Mouse (Mus musculus) embryonic facial prominence, embryonic 13.5 days (tissue): ENCODE results near the gene Tmem132d. TPM values are rescaled to one million over a fixed set of nuclear protein-coding genes. Genes with fewer than 3 reads are reported as not detected.

Experiments used
- ATAC-seq: fragments of 200-750 bp; cut with Nextera tagmentation; 2 replicates; pipeline ENCODE4 v1.8.0; 2017; ENCODE audit warnings: low read depth; ENCODE audit not compliant: insufficient number of reproducible peaks, insufficient read depth, low FRiP score, low TSS enrichment
- H3K27ac ChIP-seq: fragments of 300-500 bp; sonication (generic); 2 replicates; pipeline ENCODE4 v1.5.1; 2015; ENCODE audit warnings: moderate library complexity, mild to moderate bottlenecking, inconsistent platforms
- H3K27me3 ChIP-seq: fragments of 300-500 bp; sonication (generic); 2 replicates; pipeline ENCODE4 v1.6.1; 2015; ENCODE audit warnings: mild to moderate bottlenecking, inconsistent platforms
- H3K36me3 ChIP-seq: fragments of 300-500 bp; sonication (generic); 2 replicates; pipeline ENCODE4 v1.6.1; 2015; ENCODE audit warnings: mild to moderate bottlenecking, inconsistent platforms
- H3K4me1 ChIP-seq: fragments of 300-500 bp; sonication (generic); 2 replicates; pipeline ENCODE4 v1.6.1; 2015; ENCODE audit warnings: inconsistent platforms
- H3K4me2 ChIP-seq: fragments of 300-500 bp; sonication (generic); 2 replicates; pipeline ENCODE4 v1.6.1; 2015; ENCODE audit warnings: moderate library complexity, mild to moderate bottlenecking, inconsistent platforms
- H3K4me3 ChIP-seq: fragments of 300-500 bp; sonication (generic); 2 replicates; pipeline ENCODE4 v1.5.1; 2015; ENCODE audit warnings: mild to moderate bottlenecking, inconsistent platforms
- H3K9ac ChIP-seq: fragments of 300-500 bp; sonication (generic); 2 replicates; pipeline ENCODE4 v1.6.1; 2015; ENCODE audit warnings: mild to moderate bottlenecking, inconsistent platforms
- H3K9me3 ChIP-seq: fragments of 300-500 bp; sonication (generic); 2 replicates; pipeline ENCODE4 v1.6.1; 2016; ENCODE audit warnings: inconsistent platforms
- WGBS: fragments of 180-500 bp; shearing (Covaris S2); methylation state at CpG from one replicate; pipeline ENCODE4 v1.1.7; 2015; ENCODE audit warnings: mixed read lengths; 5-methylcytosine and 5-hydroxymethylcytosine counted together
- polyA plus RNA-seq: library from polyadenylated mRNA; unstranded; fragments of >200 nt; fragmentation: Nextera tagmentation; extraction: Ambion mirVana; gene quantifications from 2 replicates; pipeline ENCODE4 v1.2.1, GENCODE M21; 2015

Tmem132d gene
- polyA plus RNA-seq, 1 experiment from 2014 or later = 1.8 TPM

- Histone ChIP-seq H3K9ac (no peak overlapping the region), H3K27ac (no peak overlapping the region)
- WGBS = 85% methylated on average over 5 of the region's 5 CpGs
Observed at GRCm38 (mm10) chr5:128211125-128211524, 221.8 kb downstream of the Tmem132d start.

GRCm38 (mm10) chr5:128205716-128206115 lies 227.2 kb downstream of the Tmem132d start:
- 34% methylated on average over 2 of the region's 2 CpGs for WGBS
- Histone ChIP-seq H3K9ac (no peak overlapping the region), H3K27me3 (no peaks in the 10 kb centered on the region), H3K27ac (no peak overlapping the region), H3K4me3 (no peak overlapping the region), H3K36me3 (no peaks in the 10 kb centered on the region), H3K4me1 (peaks cover 18% of the 10 kb centered on the region), H3K9me3 (no peaks in the 10 kb centered on the region), H3K4me2 (no peak overlapping the region)
- ATAC-seq = no peak

More at GRCm38 (mm10) chr5:128211125-128211524, 221.8 kb downstream of the Tmem132d start:
- no peak overlapping the region for H3K4me3 ChIP-seq
- H3K36me3 ChIP-seq = no peaks in the 10 kb centered on the region
- H3K27me3 ChIP-seq = no peaks in the 10 kb centered on the region
- H3K4me2 ChIP-seq = no peak overlapping the region
- H3K9me3 ChIP-seq = no peaks in the 10 kb centered on the region
- no peak for ATAC-seq
- H3K4me1 ChIP-seq = no peaks in the 10 kb centered on the region

GRCm38 (mm10) chr5:128204685-128205320 lies 228.1 kb downstream of the Tmem132d start:
- H3K4me1 ChIP-seq = peaks cover 18% of the 10 kb centered on the region
- no peak overlapping the region for H3K9ac ChIP-seq
- no peak overlapping the region for H3K4me2 ChIP-seq
- H3K27ac ChIP-seq = 0 out of 2 replicates have a peak overlapping the region, but pooled peaks have one; percentile 23
- no peaks in the 10 kb centered on the region for H3K9me3 ChIP-seq
- WGBS = 64% methylated on average over 17 of the region's 17 CpGs
- H3K4me3 ChIP-seq = no peak overlapping the region
- ATAC-seq = 0 out of 2 replicates have a peak, but pooled peaks have one; percentile 61
- H3K36me3 ChIP-seq = no peaks in the 10 kb centered on the region
- no peaks in the 10 kb centered on the region for H3K27me3 ChIP-seq

GRCm38 (mm10) chr5:128203879-128204581 lies 228.8 kb downstream of the Tmem132d start:
- Histone ChIP-seq H3K36me3 (no peaks in the 10 kb centered on the region), H3K27ac (peak overlapping the region; percentile 23; the same call in 1 of the 2 replicates), H3K9me3 (no peaks in the 10 kb centered on the region), H3K4me1 (peaks cover 18% of the 10 kb centered on the region), H3K9ac (no peak overlapping the region), H3K4me3 (no peak overlapping the region), H3K4me2 (peak overlapping the region; percentile 31), H3K27me3 (no peaks in the 10 kb centered on the region)
- no peak for ATAC-seq
- 27% methylated on average over 9 of the region's 9 CpGs for WGBS

GRCm38 (mm10) chr5:128194106-128194505 lies 238.8 kb downstream of the Tmem132d start:
- Histone ChIP-seq H3K4me2 (no peak overlapping the region), H3K9me3 (no peaks in the 10 kb centered on the region), H3K27me3 (no peaks in the 10 kb centered on the region), H3K27ac (no peak overlapping the region), H3K4me3 (no peak overlapping the region), H3K9ac (no peak overlapping the region), H3K4me1 (peaks cover 23% of the 10 kb centered on the region), H3K36me3 (no peaks in the 10 kb centered on the region)
- 69% methylated on average over 4 of the region's 4 CpGs for WGBS
- ATAC-seq = no peak

- Histone ChIP-seq H3K36me3 (no peaks in the 10 kb centered on the region), H3K4me1 (peaks cover 23% of the 10 kb centered on the region), H3K4me3 (no peak overlapping the region), H3K4me2 (no peak overlapping the region), H3K9me3 (no peaks in the 10 kb centered on the region), H3K9ac (no peak overlapping the region), H3K27me3 (no peaks in the 10 kb centered on the region), H3K27ac (no peak overlapping the region)
- WGBS = 36% methylated on average over 6 of the region's 6 CpGs
- peak; percentile 48; the same call in 1 of the 2 replicates for ATAC-seq
Observed at GRCm38 (mm10) chr5:128192485-128193055, 240.3 kb downstream of the Tmem132d start.

- WGBS = 53% methylated on average over 9 of the region's 9 CpGs
Observed at GRCm38 (mm10) chr5:128191710-128192109, 241.2 kb downstream of the Tmem132d start.

GRCm38 (mm10) chr5:128190243-128190820 lies 242.5 kb downstream of the Tmem132d start:
- Histone ChIP-seq H3K4me3 (no peak overlapping the region), H3K4me1 (peaks cover 23% of the 10 kb centered on the region), H3K9ac (no peak overlapping the region), H3K27me3 (no peaks in the 10 kb centered on the region), H3K9me3 (no peaks in the 10 kb centered on the region), H3K4me2 (peak overlapping the region; percentile 5; the same call in 1 of the 2 replicates), H3K27ac (no peak overlapping the region), H3K36me3 (no peaks in the 10 kb centered on the region)
- peak; percentile 62; the same call in 1 of the 2 replicates for ATAC-seq
- 35% methylated on average over 14 of the region's 14 CpGs for WGBS

More at GRCm38 (mm10) chr5:128191710-128192109, 241.2 kb downstream of the Tmem132d start:
- Histone ChIP-seq H3K4me1 (peaks cover 23% of the 10 kb centered on the region), H3K27me3 (no peaks in the 10 kb centered on the region), H3K4me2 (no peak overlapping the region), H3K9me3 (no peaks in the 10 kb centered on the region), H3K27ac (no peak overlapping the region), H3K4me3 (no peak overlapping the region), H3K9ac (no peak overlapping the region), H3K36me3 (no peaks in the 10 kb centered on the region)
- no peak for ATAC-seq

GRCm38 (mm10) chr5:128176234-128176633 lies 256.6 kb downstream of the Tmem132d start:
- 95% methylated on average over 2 of the region's 2 CpGs for WGBS
- Histone ChIP-seq H3K9me3 (no peaks in the 10 kb centered on the region), H3K4me3 (no peak overlapping the region), H3K36me3 (no peaks in the 10 kb centered on the region), H3K9ac (no peak overlapping the region), H3K4me1 (no peaks in the 10 kb centered on the region), H3K4me2 (no peak overlapping the region), H3K27me3 (no peaks in the 10 kb centered on the region), H3K27ac (no peak overlapping the region)
- no peak for ATAC-seq

GRCm38 (mm10) chr5:128158901-128159675 lies 273.8 kb downstream of the Tmem132d start:
- no peak overlapping the region for H3K4me3 ChIP-seq
- H3K27ac ChIP-seq = no peak overlapping the region
- H3K9me3 ChIP-seq = no peaks in the 10 kb centered on the region
- H3K9ac ChIP-seq = no peak overlapping the region
- no peaks in the 10 kb centered on the region for H3K27me3 ChIP-seq
- ATAC-seq = no peak
- H3K4me2 ChIP-seq = no peak overlapping the region
- H3K36me3 ChIP-seq = no peaks in the 10 kb centered on the region
- 79% methylated on average over 12 of the region's 12 CpGs for WGBS
- H3K4me1 ChIP-seq = no peaks in the 10 kb centered on the region

- H3K9ac ChIP-seq = no peak overlapping the region
- ATAC-seq = no peak
- H3K27me3 ChIP-seq = no peaks in the 10 kb centered on the region
- no peak overlapping the region for H3K4me3 ChIP-seq
- WGBS = 94% methylated on average over 6 of the region's 8 CpGs
- H3K27ac ChIP-seq = no peak overlapping the region
- no peaks in the 10 kb centered on the region for H3K4me1 ChIP-seq
- no peaks in the 10 kb centered on the region for H3K36me3 ChIP-seq
- no peak overlapping the region for H3K4me2 ChIP-seq
- H3K9me3 ChIP-seq = 0 out of 2 replicates have a peak, but pooled peaks cover 3% of the 10 kb centered on the region
Observed at GRCm38 (mm10) chr5:128151461-128151860, 281.4 kb downstream of the Tmem132d start.
